In genomic region chr5:106448798-106449125, GRCm38 (mm10) we compare ENCODE assay signal across 10 mouse cellular contexts. TPM values are rescaled to one million over a fixed set of nuclear protein-coding genes. Genes with fewer than 3 reads are reported as not detected.
DNase-seq lines count a peak whose midpoint lies in the region; ATAC-seq and TF ChIP-seq lines count a peak whose summit lies in the region.
"Had no signal": no experiment of that assay in that cellular context is flagged by ENCODE, and none has a peak within 500 bp of the region (broad histone marks: within the 10 kb centered on the region; RNA-seq: fewer than 3 reads in every experiment).

No protein-coding gene starts in this region.

- intact Hi-C loops in left cerebral cortex, postnatal 25 days (cut with DNase I) = no loop called here

- DNase-seq in kidney, postnatal 10 days = peak; percentile 55
- DNase-seq in kidney, adult 11 months = no peak
- DNase-seq in brain, embryonic 14.5 days (ENCODE audit: low read depth) = peak; percentile 44
- DNase-seq in embryo, embryonic 10.5 days (ENCODE audit: low spot score) = peak; percentile 66
- no peak for DNase-seq in midbrain, postnatal 0 days (ENCODE audit: low spot score)
- DNase-seq in thymus, adult 2 months = no peak
- no peak for DNase-seq in left cerebral cortex, postnatal 25 days (ENCODE audit: low spot score in 2 of 2)
- DNase-seq: lung, adult 2 months had no signal

- peaks cover 34% of the 10 kb centered on the region for H3K27me3 ChIP-seq in midbrain, postnatal 0 days (ENCODE audit: insufficient read depth, low read length)
- peaks cover 17% of the 10 kb centered on the region for H3K27me3 ChIP-seq in thymus, adult 2 months (ENCODE audit: control insufficient read depth, insufficient read depth, low read length)
- peaks cover 86% of the 10 kb centered on the region for H3K27me3 ChIP-seq in heart, embryonic 11.5 days (ENCODE audit: control insufficient read depth, insufficient read depth, low read length)

- H3K9me3 ChIP-seq in midbrain, postnatal 0 days (ENCODE audit: low read length) = no peaks in the 10 kb centered on the region
- no peaks in the 10 kb centered on the region for H3K9me3 ChIP-seq in heart, embryonic 11.5 days (replicated peaks; ENCODE audit: control insufficient read depth, low read length)

- 7% methylated on average over 6 of the region's 6 CpGs for WGBS in midbrain, postnatal 0 days
- WGBS in thymus, adult 2 months = 4% methylated on average over 6 of the region's 6 CpGs
- WGBS in heart, embryonic 11.5 days (ENCODE audit: insufficient replicate concordance) = 2% methylated on average over 6 of the region's 6 CpGs

- H3K4me1 ChIP-seq in midbrain, postnatal 0 days (ENCODE audit: insufficient read depth, low read length) = peaks cover 4% of the 10 kb centered on the region; the same call in 1 of the 2 replicates
- no peaks in the 10 kb centered on the region for H3K4me1 ChIP-seq in thymus, adult 2 months (replicated peaks; ENCODE audit: control insufficient read depth, insufficient read depth, low read length)
- H3K4me1 ChIP-seq in heart, embryonic 11.5 days (ENCODE audit: control insufficient read depth, insufficient read depth, low read length) = 0 out of 2 replicates have a peak, but pooled peaks cover 3% of the 10 kb centered on the region

- TF ChIP-seq CTCF in brain, embryonic 14.5 days (IDR thresholded peaks at IDR 0.05; ENCODE audit: borderline replicate concordance, extremely low read depth, insufficient read depth, insufficient read length) = no peak
- TF ChIP-seq CTCF in midbrain, postnatal 0 days (IDR thresholded peaks at IDR 0.05) = no peak
- TF ChIP-seq CTCF in thymus, adult 2 months (IDR thresholded peaks at IDR 0.05; ENCODE audit: borderline replicate concordance, control insufficient read depth, extremely low read depth, insufficient read depth, low read length, poor library complexity) = no peak

- peak overlapping the region; percentile 37 for H3K4me2 ChIP-seq in midbrain, postnatal 0 days (ENCODE audit: low read depth, low read length, poor library complexity, severe bottlenecking)
- no peak overlapping the region for H3K4me2 ChIP-seq in heart, embryonic 11.5 days

- no peak overlapping the region for H3K27ac ChIP-seq in midbrain, postnatal 0 days (ENCODE audit: low read depth, low read length)
- H3K27ac ChIP-seq in thymus, adult 2 months (ENCODE audit: control insufficient read depth, insufficient read depth, low read length) = no peak overlapping the region
- H3K27ac ChIP-seq in heart, embryonic 11.5 days (ENCODE audit: low read depth, low read length) = no peak overlapping the region

- no peak for TF ChIP-seq POLR2A in brain, embryonic 14.5 days (IDR thresholded peaks at IDR 0.05; ENCODE audit: borderline replicate concordance, extremely low read depth, insufficient read depth, insufficient read length, poor library complexity, severe bottlenecking)
- TF ChIP-seq POLR2A in thymus, adult 2 months (IDR thresholded peaks at IDR 0.05; ENCODE audit: control insufficient read depth, extremely low read depth, insufficient read depth, low read length, poor library complexity) = no peak

- no peak overlapping the region for H3K4me3 ChIP-seq in midbrain, postnatal 0 days (ENCODE audit: low read depth, low read length)
- H3K4me3 ChIP-seq in thymus, adult 2 months (ENCODE audit: control insufficient read depth, insufficient read depth, low read length) = no peak overlapping the region
- H3K4me3 ChIP-seq in heart, embryonic 11.5 days (ENCODE audit: low read depth, low read length) = no peak overlapping the region

- no peak overlapping the region for H3K9ac ChIP-seq in midbrain, postnatal 0 days (replicated peaks; ENCODE audit: low read length, poor library complexity, severe bottlenecking)
- H3K9ac ChIP-seq in heart, embryonic 11.5 days (ENCODE audit: low read depth, low read length) = no peak overlapping the region

- no peak for ATAC-seq in midbrain, postnatal 0 days (ENCODE audit: low FRiP score)
- no peak for ATAC-seq in heart, embryonic 11.5 days (replicated peaks; ENCODE audit: insufficient number of reproducible peaks, low FRiP score, low TSS enrichment)

- H3K36me3 ChIP-seq in midbrain, postnatal 0 days (ENCODE audit: insufficient read depth, low read length) = no peaks in the 10 kb centered on the region
- no peaks in the 10 kb centered on the region for H3K36me3 ChIP-seq in thymus, adult 2 months (ENCODE audit: control insufficient read depth, insufficient read depth, low read length)
- H3K36me3 ChIP-seq in heart, embryonic 11.5 days (ENCODE audit: control insufficient read depth, insufficient read depth, low read length) = no peaks in the 10 kb centered on the region

RNA-seq across cellular contexts. Expression of gene Barhl2, which starts 9.2 kb away (rescaled TPM):
- 18.0 and 26.0 TPM in 2 replicates for polyA plus RNA-seq in brain, embryonic 14.5 days (2012; rRNA removed)
- total RNA-seq in midbrain, postnatal 0 days (2014; rRNA removed) = 27.6 and 28.0 TPM in 2 replicates
- polyA plus RNA-seq in midbrain, postnatal 0 days (2015; fragmentation: Nextera tagmentation; extraction: Ambion mirVana) = 5.7 and 6.5 TPM in 2 replicates
- polyA plus RNA-seq in thymus, adult 2 months (2012; rRNA removed) = not detected in 2 replicates
- total RNA-seq in left cerebral cortex, postnatal 25 days (2021) = 1 to 10 TPM in 1 of 2 experiments, under 1 TPM in 1; 0.82 to 1.5 TPM
- not detected in 2 replicates for polyA plus RNA-seq in heart, embryonic 11.5 days (2014; fragmentation: Nextera tagmentation; extraction: Ambion mirVana)
- total RNA-seq: hematopoietic stem cell, adult 5-6 weeks had no signal
- polyA plus RNA-seq: lung, adult 2 months had no signal

Comparison
In these comparisons a context has a peak if more than half of its experiments do, and no peak if none do; other contexts are left out.
1. DNase-seq: peak in kidney, postnatal 10 days (single experiment), brain, embryonic 14.5 days (single experiment) and embryo, embryonic 10.5 days (single experiment); none in kidney, adult 11 months (single experiment), midbrain, postnatal 0 days (single experiment), thymus, adult 2 months (single experiment) and left cerebral cortex, postnatal 25 days (0 of 2).